Mouse (Mus musculus): ENCODE results near the gene Ccr8.
A peak's percentile ranks its signal among the peaks of the same experiment; 100 is the strongest.

DNA sequence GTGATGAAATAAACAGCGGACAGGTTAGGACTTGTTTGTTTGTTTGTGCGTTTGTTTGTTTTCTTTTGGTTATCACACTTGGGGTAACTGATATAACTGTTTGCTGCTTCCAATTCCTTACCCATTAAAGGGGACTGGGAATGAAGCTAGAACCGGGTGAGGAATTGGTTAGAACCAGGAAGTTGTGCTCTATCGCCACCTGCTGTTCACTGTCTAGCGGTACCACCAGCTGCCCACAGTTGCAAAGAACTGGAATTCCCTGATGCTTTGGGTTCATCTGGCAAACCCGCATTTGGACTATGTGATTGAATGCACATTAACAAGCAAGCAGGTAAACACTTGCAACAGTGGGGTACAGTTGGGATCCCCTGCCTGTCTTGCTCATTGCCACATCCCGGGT, 6.8 kb downstream of the Ccr8 start:
- no peak for TF ChIP-seq EP300 (IDR thresholded peaks at IDR 0.05)
- peak; percentile 88 for TF ChIP-seq CTCF (IDR thresholded peaks at IDR 0.05)

Data from lung, postnatal 0 days (tissue).